Mouse (Mus musculus) cortical plate, adult 2 months (tissue): ENCODE measurements around the gene Higd2a.

ENCODE experiments used
- CTCF ChIP-seq: fragments of 200-500 bp; IDR thresholded peaks from 2 replicates; pipeline ENCODE4 v1.5.1; 2011; ENCODE audit warnings: mild to moderate bottlenecking, control low read depth, low read length; ENCODE audit not compliant: insufficient read depth; ENCODE audit errors: extremely low read depth
- POLR2A ChIP-seq: fragments of 200-500 bp; IDR thresholded peaks from 2 replicates; pipeline ENCODE4 v1.6.1; 2011; ENCODE audit warnings: mild to moderate bottlenecking, low read length, control low read depth; ENCODE audit not compliant: insufficient read depth; ENCODE audit errors: extremely low read depth

DNA sequence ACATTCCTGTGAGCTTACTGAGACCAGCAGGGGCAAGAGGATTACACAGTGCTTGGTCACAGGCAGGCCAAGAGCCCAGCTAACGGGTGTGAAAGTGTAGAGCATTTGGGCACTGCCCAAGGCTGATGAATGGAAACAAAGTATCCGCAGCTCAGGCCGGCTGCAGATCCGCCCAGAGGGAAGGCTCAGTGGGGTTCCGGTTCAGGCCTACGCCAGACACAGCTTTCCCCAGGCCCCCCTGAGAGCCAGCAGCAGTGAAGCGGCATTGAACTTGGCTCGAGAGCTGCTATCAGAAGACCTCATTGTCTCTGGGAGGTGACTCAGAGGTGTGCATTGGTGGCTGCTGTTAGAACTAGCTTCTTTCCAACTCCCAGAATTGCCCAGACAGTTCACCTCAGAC is 18.7 kb downstream of the Higd2a start:
- no peak for TF ChIP-seq CTCF
- no peak for TF ChIP-seq POLR2A
